Mouse (Mus musculus) T-helper 1 cell (primary cell): Measurements from ENCODE around the gene Trat1.

Experiments
- in situ Hi-C: fragments of 300-600 bp; cut with MboI, MseI; formaldehyde crosslinking; loops from one replicate; pipeline ENCODE4 v1.15.1; 2025; ENCODE audit warnings: high pct_unique_total_duplicates

Gene Trat1

GRCm38 (mm10) chr16:48771971-48772445 lies at the start of gene Trat1:
Trat1 (minus strand) TSS chr16:48772021.
- in situ Hi-C loops = no loop called here

GRCm38 (mm10) chr16:48818524-48818923 lies 46.7 kb upstream of the Trat1 start:
- in situ Hi-C loops = no loop called here

GRCm38 (mm10) chr16:48816695-48817094 lies 44.9 kb upstream of the Trat1 start, which contains the start of gene Retnlb:
Retnlb (plus strand) TSS chr16:48816856.
- in situ Hi-C loops = no loop called here

- in situ Hi-C loops = loop anchor here (5.0 kb wide), 1 partner anchor 95 kb away; no protein-coding TSS in a partner anchor
Observed at GRCm38 (mm10) chr16:48811881-48812436, 40.1 kb upstream of the Trat1 start.

- in situ Hi-C loops = no loop called here
Observed at GRCm38 (mm10) chr16:48809374-48809773, 37.6 kb upstream of the Trat1 start.

GRCm38 (mm10) chr16:48806521-48806920 lies 34.7 kb upstream of the Trat1 start:
- in situ Hi-C loops = no loop called here

- in situ Hi-C loops = no loop called here
Observed at GRCm38 (mm10) chr16:48805412-48805811, 33.6 kb upstream of the Trat1 start.

GRCm38 (mm10) chr16:48800906-48801305 lies 29.1 kb upstream of the Trat1 start:
- in situ Hi-C loops = no loop called here

GRCm38 (mm10) chr16:48799470-48799869 lies 27.6 kb upstream of the Trat1 start:
- in situ Hi-C loops = no loop called here

GRCm38 (mm10) chr16:48798285-48798684 lies 26.5 kb upstream of the Trat1 start:
- in situ Hi-C loops = no loop called here

- in situ Hi-C loops = loop anchor here (10.0 kb wide), 1 partner anchor 114 kb away; no protein-coding TSS in a partner anchor
Observed at GRCm38 (mm10) chr16:48788704-48789185, 16.9 kb upstream of the Trat1 start.

- in situ Hi-C loops = loop anchor here (10.0 kb wide), 1 partner anchor 111 kb away; no protein-coding TSS in a partner anchor
Observed at GRCm38 (mm10) chr16:48786258-48786657, 14.4 kb upstream of the Trat1 start.

GRCm38 (mm10) chr16:48777254-48777653 lies 5.4 kb upstream of the Trat1 start:
- in situ Hi-C loops = no loop called here

- in situ Hi-C loops = no loop called here
Observed at GRCm38 (mm10) chr16:48769183-48769582, 2.6 kb downstream of the Trat1 start.

- in situ Hi-C loops = no loop called here
Observed at GRCm38 (mm10) chr16:48760643-48761481, 11.0 kb downstream of the Trat1 start.

GRCm38 (mm10) chr16:48750145-48750827 lies 21.5 kb downstream of the Trat1 start:
- in situ Hi-C loops = no loop called here

- in situ Hi-C loops = no loop called here
Observed at GRCm38 (mm10) chr16:48745418-48745817, 26.4 kb downstream of the Trat1 start.

- in situ Hi-C loops = no loop called here
Observed at GRCm38 (mm10) chr16:48745011-48745410, 26.8 kb downstream of the Trat1 start.

- in situ Hi-C loops = no loop called here
Observed at GRCm38 (mm10) chr16:48741549-48741948, 30.3 kb downstream of the Trat1 start.

- in situ Hi-C loops = no loop called here
Observed at GRCm38 (mm10) chr16:48739974-48740373, 31.8 kb downstream of the Trat1 start.

GRCm38 (mm10) chr16:48738429-48738828 lies 33.4 kb downstream of the Trat1 start:
- in situ Hi-C loops = no loop called here

- in situ Hi-C loops = no loop called here
Observed at GRCm38 (mm10) chr16:48736890-48737289, 34.9 kb downstream of the Trat1 start.
